Mouse (Mus musculus): ENCODE data around the gene Ntrk1.

DNA sequence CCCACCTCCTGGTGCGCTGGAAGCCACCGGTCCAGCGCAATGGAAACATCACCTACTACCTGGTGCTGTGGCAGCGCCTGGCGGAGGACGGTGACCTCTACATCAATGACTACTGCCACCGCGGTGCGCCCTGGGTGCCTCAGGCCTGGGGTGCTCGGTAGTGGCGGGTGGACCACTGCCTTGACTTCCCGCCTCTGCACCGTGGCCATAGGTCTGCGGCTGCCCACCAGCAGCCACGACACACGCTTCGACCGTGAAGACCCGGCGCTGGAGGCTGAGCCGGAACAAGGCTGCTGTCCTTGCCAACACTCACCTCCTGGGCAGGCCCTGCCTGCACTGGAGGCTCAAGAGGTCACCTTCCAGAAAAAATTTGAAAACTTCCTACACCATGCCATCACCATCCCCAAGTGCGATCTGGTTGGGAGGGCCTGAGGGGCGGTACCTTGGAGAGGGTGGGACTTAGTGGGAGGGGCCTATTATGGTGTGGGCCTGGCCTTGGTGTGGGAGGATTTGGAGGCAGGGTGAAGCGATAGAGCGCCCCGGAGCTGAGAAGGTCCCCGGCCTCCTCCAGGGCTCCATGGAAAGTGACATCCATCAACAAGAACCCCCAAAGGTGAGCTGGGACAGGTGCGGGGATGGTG, 14.5 kb upstream of the Ntrk1 start:
- TF ChIP-seq CTCF (IDR thresholded peaks at IDR 0.05; ENCODE audit: low read depth, low read length) (no peak), POLR2A (IDR thresholded peaks at IDR 0.05; ENCODE audit: extremely low read depth, insufficient read depth, low read length) (no peak)
